Mouse (Mus musculus) adipocyte (in vitro differentiated cells): ENCODE results near the gene Sema3e.

Experiments
- DNase-seq: peaks from one replicate; pipeline ENCODE4 v3.0.0-alpha.2; 2016; ENCODE audit warnings: low spot score

The Sema3e gene

DNA sequence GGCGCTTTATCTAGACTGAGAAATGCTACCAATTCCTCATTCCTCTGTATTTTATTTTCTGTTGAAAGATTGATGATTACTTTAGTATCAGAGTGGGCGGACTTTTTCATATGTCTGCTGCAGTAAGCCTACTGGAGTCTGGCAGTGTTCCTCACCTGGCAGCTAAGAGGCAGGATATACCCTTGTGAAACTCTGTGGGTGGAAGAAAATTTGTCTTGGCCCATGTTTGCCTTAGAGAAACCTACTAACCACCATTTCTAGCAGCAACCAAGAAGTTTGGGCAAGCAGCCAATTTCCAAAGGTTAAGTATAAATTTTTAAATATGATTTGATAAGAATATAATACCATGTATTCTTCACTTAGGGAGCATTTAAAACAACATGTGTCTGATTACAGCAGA is 63.0 kb downstream of the Sema3e start:
- DNase-seq = peak; percentile 59

DNA sequence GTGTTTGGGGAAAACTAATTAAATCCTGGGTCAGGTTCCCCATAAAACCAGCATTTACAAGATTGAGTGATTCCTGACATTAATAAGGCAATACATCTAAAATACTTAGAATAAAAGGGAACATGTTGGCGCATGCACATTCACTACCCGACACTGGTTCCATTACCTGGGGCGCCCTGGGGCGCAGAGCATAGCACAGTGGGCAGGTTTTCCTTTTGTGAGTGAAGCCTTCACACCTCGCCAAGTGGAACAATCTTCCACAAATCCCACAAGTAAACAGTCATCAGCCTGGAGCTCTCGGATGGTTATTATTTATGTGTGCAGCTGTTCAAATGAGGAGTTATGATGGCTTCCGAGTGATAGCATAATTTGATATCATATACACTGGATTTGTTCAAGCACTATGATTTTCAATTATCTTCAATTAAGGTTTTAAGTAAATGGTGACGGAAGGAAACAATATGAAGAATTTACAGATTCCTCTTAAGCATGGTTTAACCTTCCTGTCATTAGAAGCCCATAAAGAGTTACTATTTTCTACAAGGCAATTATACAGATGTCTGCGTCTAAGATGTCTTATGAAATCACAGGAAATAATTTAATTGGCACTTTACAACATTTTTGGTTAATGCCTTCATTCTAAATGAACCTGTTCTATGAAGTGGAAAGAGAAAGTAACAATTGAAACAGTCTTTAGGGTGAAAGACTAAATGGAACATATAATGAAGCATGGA is 65.0 kb downstream of the Sema3e start:
- DNase-seq = no peak

DNA sequence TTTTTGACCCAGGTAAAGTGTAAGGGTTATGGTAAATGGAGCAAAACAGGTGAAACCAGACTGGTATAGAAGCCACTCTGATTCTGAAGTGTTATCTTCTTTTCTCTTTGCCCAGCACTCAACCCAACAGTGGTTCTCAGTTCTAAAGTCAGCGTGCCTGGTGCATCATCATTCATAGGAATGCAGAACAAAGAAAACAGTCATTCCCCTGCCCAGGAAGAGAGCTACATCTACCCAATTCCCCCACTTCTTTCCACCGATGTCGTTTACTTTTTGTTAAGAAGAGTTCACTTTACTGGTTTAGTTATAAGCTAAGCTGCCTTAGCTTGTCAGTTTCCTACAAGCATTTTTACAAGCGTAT is 65.5 kb downstream of the Sema3e start:
- no peak for DNase-seq

DNA sequence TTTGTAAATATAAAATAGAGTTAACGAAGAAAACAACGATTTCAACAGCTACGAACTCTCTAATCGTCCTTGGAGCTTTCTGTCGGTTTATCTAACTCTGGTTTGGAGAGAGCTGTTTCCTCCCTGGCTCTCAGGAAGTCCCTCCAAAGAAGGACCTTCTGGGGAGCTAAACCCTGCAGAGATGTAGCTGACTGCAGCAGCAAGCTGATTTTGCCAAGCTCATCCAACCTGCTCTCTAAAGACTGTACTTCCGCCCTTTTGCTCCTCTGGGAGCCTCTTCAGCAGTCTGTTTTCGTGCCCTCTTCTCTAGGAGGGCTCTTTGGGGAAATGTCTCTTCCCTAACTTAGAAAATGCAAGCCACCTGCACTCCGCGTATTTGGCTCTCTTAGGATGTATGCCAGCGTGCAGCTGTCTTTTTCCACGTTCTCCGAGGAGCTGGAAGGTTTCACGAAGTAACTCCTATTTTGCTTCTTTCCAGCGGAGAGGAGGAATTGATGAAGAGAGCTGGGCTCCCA is 67.2 kb downstream of the Sema3e start:
- no peak for DNase-seq

DNA sequence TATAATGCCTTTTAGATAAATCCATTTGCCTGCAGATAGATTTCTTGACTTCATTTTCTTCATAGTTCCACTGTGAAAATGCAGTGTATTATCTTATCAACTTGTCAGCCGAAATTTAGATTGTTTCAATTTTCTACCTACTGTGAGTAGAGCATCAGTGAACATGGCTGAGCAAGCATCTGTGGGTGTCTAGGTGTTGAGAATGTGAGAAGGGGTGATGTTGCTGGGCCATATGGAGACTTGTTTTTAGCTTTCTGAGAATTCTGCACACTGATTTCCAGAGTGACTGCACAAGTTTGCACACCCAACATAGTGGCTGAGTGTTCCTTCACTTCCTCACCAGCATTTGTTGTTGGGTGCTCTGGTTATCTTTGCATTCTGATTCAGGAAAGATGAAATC is 71.1 kb downstream of the Sema3e start:
- DNase-seq = no peak

DNA sequence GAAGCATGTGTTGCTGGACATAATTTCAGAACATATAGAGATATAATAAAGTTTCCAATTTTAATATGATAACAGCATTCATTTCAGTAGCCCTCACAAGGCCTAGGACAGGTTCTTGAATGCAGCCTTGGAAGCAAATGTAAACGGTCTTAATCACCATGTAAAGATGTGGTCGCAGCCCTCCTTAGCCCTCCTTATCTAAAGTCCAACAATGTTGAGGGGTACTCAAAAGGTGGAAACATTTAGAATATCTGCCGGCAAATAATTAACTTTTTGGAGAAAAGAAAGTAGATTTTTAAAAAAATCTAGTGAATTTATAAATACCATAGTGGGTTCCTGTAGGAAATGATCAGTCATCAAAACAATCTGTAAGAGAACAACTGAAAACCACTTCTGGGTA is 73.6 kb downstream of the Sema3e start:
- DNase-seq = no peak

DNA sequence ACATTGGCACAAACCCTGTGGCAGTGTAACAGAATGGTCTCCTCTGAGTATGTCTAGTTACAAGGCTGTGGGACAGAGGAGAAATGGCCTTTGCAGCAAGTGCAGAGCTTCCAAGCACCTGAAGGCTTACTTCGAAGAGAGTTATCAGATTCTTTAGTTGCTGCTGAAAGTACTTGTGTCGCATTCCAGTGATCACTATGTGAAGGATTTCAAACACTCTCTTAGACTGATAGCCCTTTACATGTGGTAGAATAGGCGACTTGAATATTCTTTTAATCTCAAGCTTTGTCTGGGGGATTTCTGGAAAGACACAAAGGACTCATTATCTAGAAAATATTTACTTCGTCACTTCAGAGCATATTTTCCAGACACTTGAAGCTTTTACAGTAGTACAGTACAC is 82.3 kb downstream of the Sema3e start:
- DNase-seq = no peak

DNA sequence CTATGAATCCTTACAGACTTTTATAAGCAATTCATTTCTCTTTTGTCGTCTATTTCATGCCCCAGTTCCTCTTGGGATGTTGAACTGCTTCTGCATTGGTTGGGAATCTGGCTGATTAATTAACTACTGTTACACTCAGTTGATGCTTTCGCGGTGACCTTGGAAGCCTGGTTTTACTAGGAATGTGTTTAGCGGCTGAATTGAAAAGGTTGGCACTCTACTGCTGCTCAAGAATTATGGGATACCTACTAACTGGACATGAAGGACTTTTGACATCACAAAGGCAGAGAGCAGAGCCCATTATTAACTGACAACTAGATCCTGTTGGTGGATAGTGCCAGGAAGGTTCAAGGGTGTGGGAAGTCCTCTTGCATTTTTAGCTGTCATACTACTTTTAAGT is 83.9 kb downstream of the Sema3e start:
- no peak for DNase-seq

DNA sequence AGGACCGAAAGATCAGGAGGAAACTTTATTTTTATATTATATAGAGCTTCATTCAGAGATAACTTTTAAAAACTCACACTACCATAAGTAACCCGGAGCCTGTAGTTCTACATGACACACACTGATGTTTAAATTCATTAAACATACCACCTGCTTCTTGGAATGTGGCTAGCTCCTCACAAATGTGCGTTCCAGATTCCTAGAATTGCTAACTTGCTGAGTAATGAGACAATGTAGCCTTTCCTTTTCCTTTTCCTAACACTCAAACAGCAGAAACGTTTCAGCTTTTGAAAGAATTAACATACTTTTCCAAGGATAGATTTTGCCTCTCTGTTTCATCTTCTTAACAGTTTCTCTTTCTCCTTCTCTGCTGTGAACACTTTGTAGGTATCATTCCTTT is 86.3 kb downstream of the Sema3e start:
- no peak for DNase-seq

DNA sequence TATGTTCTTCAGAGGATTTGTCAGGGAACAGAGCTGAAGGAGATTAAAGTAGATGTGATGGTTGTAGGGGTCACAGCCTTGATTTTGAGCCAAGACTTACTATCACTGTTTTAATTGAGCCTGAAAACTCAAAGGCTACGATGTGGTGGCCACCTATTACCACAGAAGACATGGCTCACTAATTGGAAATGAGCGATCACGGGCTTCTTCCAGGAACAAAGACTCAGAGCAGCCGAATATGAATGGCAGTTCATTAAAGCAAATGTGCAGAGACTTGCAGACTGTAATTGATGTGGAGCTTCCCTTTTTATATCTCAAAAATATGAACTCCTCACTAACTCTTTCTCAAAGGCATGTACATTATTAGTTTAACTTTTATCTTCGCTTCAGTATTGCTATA is 96.8 kb downstream of the Sema3e start:
- DNase-seq = no peak

DNA sequence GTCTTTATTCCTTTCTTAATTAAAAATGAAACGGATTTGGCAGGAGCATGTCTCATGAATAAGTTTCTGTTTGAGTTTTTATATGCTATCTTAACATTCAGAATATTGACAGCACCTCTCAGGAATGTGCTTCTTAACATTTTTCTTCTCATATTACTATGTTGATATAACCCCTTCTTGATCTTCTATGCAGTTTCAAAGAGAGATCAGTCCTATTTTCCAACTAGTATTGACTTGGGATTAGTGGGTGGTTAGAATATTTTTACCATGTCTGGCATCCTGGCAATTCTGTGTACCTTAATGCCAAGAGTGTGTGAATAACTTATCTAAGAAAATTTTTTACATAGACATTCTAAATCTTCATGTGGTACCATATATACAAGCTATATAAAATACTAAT is 101.5 kb downstream of the Sema3e start:
- no peak for DNase-seq

DNA sequence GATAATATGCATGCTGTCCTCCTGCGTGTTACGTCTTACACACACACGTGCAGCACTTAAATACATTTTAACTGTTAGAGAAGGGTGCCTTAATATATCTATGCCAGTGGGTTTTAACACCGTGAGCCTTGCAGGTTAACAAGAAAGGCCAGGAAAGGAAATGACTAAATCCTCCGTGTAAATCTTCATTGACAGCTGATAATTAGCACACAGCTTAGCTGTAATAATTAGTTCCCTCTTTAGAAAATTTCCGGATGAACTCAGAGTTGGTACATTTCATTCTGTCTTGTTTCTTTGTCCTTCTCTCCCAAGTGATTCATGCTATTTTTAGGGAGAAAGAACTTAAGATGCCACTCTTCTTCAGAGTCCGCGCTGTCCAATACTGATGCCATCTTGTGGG is 110.9 kb downstream of the Sema3e start:
- DNase-seq = no peak

DNA sequence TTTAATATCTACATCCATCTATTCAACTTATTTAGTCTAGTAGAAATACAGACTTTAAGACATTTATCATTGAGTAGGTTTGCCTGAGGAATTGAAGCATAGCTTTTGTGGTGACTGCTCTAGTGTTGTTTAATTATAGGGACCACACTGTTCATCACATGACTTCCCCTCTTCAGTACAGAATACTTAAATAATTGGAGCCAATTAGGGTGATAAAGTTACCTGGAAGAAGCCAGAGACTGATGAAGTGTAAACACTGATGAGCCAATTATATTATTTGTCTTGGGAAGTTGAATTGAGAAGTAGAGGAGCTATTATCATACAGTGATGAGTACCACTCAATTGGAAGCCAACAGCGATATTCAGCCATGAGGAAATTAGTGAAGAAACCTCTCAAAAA is 113.6 kb downstream of the Sema3e start:
- no peak for DNase-seq

DNA sequence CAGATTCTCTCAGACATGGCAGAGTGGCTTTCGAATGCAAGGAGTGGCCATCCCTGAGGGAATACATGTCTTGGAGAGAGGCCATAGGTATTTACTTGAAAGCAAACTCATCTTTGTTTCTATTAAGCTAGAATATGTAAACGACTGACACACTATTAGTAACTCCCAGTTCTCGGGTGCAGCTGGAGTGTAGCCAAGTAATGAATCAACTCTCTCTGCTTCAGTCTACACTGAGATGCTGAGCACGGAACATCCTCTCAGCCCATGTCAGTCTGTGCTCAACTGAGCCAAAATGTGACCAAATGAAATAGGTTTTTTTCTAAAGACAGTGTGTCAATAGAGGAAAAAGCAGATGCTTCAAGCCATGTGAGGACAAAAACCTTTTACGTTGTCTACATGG is 137.5 kb downstream of the Sema3e start:
- DNase-seq = peak; percentile 38

DNA sequence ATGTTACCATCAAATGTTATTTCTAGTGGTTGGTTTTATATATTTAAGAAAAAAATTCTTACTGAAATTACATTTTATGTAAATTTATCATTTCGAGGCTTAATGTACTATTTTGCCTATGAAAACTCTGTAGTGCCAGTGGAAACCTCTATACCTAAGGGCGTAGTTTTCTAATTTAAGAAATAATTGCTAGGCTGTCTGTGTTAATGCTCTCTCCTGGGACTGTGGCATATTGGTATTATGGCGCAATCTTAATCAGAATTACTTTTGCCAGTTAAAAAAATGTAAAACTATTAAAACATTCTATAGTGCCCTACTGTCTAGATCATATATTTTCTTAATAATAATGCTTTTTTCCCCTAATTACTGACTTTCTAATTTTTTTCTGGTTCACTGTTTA is 138.2 kb downstream of the Sema3e start:
- no peak for DNase-seq

DNA sequence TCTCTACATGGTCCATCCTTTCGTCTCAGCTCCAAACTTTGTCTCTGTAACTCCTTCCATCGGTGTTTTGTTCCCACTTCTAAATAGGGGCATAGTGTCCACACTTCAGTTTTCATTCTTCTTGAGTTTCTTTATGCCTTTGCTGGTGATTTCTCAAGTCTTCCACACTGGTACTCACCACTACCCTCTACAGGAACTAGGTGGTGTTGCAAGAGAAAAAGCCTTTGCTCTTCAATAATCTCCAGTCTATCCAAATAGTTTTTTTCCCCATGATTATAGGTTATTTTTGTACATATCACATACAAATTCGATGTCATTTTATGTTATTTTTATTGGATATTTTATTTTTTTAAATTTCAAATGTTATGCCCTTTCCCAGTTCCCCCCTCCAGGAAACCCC is 142.7 kb downstream of the Sema3e start:
- DNase-seq = peak; percentile 49

DNA sequence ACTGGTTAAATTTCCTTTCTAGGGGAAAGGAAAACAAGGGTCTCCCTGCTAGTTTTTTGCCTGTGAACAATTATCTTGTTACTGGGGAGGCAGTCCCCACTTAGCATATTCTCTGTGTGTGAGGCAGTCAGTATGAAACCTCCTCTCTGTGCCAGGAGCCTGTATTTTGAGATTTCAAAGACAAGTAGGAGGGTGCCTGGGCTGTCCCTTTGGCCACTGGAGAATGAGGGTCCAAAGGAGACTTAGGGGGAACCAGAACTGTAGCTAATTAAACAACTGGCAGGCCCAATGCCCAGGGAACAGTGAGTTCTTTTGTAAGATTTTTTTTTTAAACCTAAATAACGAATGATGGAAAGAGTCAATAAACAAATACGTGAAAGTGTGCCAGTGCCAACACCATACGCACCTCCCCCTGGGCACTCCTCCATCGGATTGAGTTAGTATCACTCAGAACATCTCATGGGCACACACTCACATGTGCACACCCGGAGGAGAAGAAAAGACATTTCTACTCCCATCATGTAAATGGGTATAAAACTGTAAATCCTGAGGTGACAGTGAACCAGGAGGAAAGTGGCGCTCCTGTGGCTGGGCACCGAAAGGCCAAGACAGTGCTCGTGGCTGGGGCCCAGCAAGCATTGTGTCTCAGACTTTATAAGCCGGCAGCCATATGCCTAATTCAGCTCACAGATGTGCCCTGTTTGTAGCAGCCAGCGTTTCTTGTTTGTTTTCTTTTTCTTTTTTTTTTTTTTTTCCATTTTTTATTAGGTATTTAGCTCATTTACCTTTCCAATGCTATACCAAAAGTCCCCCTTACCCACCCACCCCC is 148.5 kb downstream of the Sema3e start:
- no peak for DNase-seq

DNA sequence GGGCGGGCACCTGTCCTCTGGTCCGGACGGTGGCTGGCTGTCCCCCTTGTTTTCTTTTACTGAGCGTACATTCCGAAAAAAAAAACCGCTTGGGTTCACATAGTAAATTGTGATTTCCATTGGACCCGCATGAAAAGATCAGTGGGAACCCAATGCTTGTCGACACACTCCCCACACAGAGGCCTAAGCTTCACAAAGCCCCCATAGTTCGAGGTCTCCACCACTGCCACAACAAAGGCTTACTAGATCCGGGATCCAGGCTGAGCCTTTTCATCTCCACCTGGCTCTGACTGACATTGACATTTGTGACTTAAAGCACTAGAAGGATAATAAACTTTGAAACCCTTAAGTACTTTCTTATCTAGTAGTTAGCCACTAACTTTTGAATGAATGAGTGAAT is 155.5 kb downstream of the Sema3e start:
- DNase-seq = no peak

DNA sequence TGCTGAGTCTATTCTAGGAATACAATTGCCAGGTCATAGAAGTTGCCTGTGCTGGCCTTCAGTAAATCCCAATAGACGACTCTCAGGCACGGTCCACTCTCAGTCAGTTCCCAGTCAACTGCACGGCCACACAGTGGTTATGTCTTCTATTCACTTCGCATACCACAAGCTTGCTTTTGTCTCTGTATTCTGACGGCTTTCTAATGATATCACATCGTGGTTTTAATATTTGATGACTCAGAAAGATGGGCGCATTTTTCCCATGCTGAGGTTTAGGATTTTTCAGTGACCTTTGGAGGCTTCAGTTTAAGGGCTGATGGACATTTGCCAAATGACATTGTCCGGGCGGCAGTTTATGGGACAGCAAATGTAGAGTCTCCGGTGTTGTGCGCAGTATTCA is 157.1 kb downstream of the Sema3e start:
- DNase-seq = no peak

DNA sequence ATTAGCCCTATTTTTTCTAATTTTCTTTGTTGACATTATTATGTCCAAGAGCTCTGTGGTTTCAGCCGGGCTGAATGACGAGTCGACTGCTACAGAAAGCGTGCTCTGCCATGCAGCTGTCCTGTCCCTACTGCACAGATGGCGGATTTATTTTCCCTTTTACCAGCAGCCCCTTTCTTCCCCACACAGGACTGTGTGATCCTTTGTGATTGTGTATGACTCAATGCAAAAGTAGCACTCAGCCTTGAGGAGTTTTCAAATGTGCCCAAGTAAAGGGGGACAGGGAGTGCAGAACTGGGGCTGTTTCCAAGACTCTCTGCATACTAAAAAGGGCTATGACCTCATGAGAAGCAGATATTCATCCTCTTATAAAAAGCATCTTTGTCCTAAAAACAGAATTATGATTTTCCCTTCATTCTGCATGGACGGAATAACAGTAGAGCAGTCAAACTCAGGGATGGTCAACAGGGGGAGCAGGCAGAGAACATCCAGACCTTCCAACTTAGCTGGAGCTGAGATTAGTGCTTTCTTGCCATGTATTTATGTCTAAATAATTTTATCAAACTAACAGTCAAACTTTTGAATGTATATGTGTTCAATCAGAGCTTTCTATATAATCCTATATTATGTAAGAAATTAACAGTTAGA is 170.2 kb downstream of the Sema3e start:
- no peak for DNase-seq

DNA sequence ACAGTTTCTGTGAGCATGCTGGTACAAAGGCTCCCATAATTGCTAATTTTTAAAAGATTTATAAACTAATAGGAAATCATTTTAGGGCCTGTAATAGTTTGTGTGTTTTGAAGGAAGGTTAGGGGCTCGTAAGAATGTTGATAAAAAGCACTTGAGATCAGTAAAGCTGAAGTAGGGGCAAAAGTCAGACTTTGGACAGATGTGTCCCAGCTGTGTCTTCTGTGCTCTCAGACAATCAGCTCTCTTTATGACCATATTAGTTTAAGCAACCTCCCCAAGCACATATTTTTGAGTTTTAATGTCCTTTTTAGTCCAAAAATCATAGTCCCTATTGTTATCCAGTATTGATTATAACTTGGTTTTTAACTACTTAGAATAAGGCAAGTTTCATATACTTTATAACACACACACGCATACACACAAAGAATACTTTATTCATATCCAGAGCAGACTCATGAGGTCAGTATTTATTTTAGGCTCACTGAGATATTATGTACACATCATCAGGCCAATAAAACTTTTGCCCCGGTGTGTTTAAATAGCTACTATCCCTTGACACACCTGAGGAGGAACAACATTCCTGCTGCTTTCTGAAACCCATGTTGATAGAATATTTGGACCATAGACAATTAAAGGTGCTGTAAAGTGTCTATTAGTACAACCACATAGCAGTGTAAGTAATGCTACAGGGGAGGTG is 173.4 kb downstream of the Sema3e start:
- no peak for DNase-seq

DNA sequence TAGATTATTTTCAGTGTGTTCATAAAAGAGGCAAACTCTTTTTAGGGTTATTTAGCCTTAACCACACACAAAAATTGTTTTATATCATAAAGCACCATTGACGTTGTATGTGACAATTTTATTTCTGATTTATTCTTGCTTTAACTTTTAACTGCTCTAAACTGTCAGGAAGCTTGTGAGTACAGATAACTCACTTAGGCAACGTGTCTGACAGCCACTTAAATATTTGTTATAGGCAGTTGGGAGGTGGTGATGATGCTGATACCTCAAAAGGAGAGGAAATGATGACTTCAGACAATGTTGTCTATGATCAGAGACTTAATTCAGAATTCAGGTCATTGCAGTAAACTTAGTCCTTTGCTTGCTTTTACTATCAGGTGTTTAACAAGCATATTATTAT is 181.7 kb downstream of the Sema3e start:
- DNase-seq = no peak
